Mouse (Mus musculus): Measurements from ENCODE around the gene Trank1. TPM values are rescaled to one million over a fixed set of nuclear protein-coding genes. Genes with fewer than 3 reads are reported as not detected.

The Trank1 gene
- polyA plus RNA-seq, 1 experiment from 2014 or later: 0.39 TPM

DNA sequence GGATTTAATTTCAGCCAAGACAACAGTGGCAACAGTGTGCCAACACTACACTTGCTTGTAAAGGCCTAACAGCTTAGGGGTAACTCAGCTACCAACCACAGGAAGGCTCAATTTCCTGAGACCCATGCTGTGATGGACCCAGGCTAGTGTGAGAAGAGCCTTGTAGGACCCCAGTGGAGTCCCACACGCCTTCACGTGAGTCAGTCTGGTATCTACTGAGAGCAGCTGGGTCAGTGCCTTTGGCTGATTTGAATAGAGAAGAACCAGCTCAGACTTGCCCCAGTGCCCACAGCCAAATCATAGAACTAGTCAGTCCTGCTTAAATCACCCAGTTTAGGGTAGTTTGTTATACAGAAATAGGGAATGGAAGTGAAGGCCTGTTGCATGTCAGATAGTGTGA is 86.5 kb downstream of the Trank1 start:
- no peak for TF ChIP-seq CTCF (IDR thresholded peaks at IDR 0.05; ENCODE audit: low read depth)

DNA sequence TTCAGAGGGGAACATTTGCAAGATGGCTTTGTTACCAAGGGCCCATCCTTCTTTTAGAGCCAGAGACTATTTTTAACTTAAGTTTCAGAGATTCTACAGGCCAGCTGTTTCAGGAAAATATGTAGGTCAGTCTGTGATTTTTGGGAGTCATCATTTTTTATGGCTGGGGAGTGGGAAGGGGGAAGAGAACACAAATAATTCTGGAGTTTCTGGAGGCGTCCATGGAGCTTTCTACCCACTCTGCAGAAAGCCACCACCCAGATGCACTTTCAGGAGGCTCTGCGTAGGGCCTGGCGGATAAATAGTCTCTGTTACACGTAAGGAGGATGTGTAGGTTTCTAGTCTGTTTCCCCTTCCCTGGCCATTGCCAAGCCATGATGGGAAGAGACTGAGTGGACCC is 88.5 kb downstream of the Trank1 start:
- H3K9ac ChIP-seq (ENCODE audit: low read depth, low read length): no peak overlapping the region
- no peaks in the 10 kb centered on the region for H3K27me3 ChIP-seq (replicated peaks; ENCODE audit: control insufficient read depth, insufficient read depth, low read length)
- no peak overlapping the region for H3K4me2 ChIP-seq (replicated peaks; ENCODE audit: low read depth)
- H3K27ac ChIP-seq (ENCODE audit: low read depth, low read length): no peak overlapping the region
- no peak for TF ChIP-seq CTCF (IDR thresholded peaks at IDR 0.05; ENCODE audit: low read depth)
- no peaks in the 10 kb centered on the region; the same call in 1 of the 2 replicates for H3K4me1 ChIP-seq (replicated peaks; ENCODE audit: control insufficient read depth, insufficient read depth, low read length)
- no peaks in the 10 kb centered on the region for H3K9me3 ChIP-seq (ENCODE audit: control insufficient read depth)
- 83% methylated on average over 4 of the region's 4 CpGs for WGBS
- H3K36me3 ChIP-seq (ENCODE audit: control insufficient read depth, insufficient read depth): no peaks in the 10 kb centered on the region
- no peak overlapping the region for H3K4me3 ChIP-seq (ENCODE audit: low read depth, low read length)
- ATAC-seq: no peak

More for the DNA sequence above, 86.5 kb downstream of the Trank1 start:
- Histone ChIP-seq H3K36me3 (ENCODE audit: control insufficient read depth, insufficient read depth) (no peaks in the 10 kb centered on the region), H3K4me1 (replicated peaks; ENCODE audit: control insufficient read depth, insufficient read depth, low read length) (no peaks in the 10 kb centered on the region), H3K27ac (ENCODE audit: low read depth, low read length) (no peak overlapping the region), H3K27me3 (replicated peaks; ENCODE audit: control insufficient read depth, insufficient read depth, low read length) (no peaks in the 10 kb centered on the region), H3K9me3 (ENCODE audit: control insufficient read depth) (no peaks in the 10 kb centered on the region), H3K9ac (ENCODE audit: low read depth, low read length) (no peak overlapping the region), H3K4me2 (replicated peaks; ENCODE audit: low read depth) (no peak overlapping the region), H3K4me3 (ENCODE audit: low read depth, low read length) (no peak overlapping the region)
- ATAC-seq: no peak
- 77% methylated on average over 2 of the region's 2 CpGs for WGBS

DNA sequence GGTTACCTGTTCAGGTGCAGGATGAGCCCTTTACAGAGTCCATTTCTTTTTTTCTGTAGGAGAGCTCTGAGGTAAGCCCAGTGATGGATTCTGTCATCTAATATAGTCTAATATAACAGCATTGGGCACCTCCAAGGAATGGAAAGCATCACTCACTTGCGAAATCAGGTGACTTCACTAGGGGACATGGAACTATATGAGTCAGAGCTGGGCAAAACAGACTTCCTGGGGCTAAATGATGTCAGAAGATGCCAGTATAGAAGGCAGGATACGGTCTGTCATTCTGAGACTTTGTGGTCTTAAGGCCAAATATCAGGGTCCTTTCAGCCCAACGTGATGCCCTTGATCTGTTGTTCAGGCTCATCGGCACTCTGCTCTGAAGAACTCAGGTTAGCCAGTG is 91.6 kb downstream of the Trank1 start:
- ATAC-seq: no peak
- no peaks in the 10 kb centered on the region; the same call in 1 of the 2 replicates for H3K4me1 ChIP-seq (replicated peaks; ENCODE audit: control insufficient read depth, insufficient read depth, low read length)
- no peaks in the 10 kb centered on the region for H3K27me3 ChIP-seq (replicated peaks; ENCODE audit: control insufficient read depth, insufficient read depth, low read length)
- H3K9me3 ChIP-seq (ENCODE audit: control insufficient read depth): no peaks in the 10 kb centered on the region
- H3K27ac ChIP-seq (ENCODE audit: low read depth, low read length): no peak overlapping the region
- H3K9ac ChIP-seq (ENCODE audit: low read depth, low read length): no peak overlapping the region
- no peaks in the 10 kb centered on the region for H3K36me3 ChIP-seq (ENCODE audit: control insufficient read depth, insufficient read depth)
- WGBS: 94% methylated on average over 4 of the region's 4 CpGs
- H3K4me3 ChIP-seq (ENCODE audit: low read depth, low read length): no peak overlapping the region
- H3K4me2 ChIP-seq (replicated peaks; ENCODE audit: low read depth): no peak overlapping the region
- TF ChIP-seq CTCF (IDR thresholded peaks at IDR 0.05; ENCODE audit: low read depth): no peak

DNA sequence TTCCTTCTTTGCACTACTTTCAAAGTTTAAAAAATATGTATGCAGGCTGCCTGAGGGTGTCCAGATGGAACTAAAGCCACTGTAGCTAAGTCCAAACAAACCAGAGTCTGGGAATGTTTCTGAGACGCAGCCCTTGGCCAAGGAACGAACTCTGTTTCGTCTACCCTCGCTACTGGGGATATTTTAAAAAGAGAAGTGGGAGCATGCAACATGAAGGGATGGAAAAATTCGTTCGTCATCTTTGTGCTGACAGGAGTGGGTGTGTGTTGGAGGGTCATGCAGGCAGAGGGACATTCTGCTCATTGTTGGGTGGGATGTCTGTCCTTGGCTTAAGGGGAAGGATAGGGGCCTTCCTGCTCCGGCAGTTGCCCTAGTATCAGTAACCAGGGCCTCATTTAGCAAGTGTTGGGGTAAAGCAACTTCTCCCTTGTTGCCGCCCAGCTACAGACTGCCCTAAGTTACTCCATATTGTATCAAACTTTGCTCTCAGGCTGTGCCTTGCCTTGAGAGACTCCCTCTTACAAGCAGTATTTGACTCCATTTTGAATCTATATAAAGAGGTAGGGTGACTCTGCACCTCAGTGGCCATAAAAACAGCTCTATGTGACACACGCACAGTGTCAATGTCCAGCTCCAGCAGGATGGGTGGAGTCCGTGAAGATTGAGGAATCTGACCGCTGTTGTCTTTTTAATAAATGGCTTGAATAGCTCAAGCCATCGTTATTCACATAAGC is 93.0 kb downstream of the Trank1 start:
- ATAC-seq: peak; percentile 88
- no peaks in the 10 kb centered on the region for H3K9me3 ChIP-seq (ENCODE audit: control insufficient read depth)
- H3K27me3 ChIP-seq (replicated peaks; ENCODE audit: control insufficient read depth, insufficient read depth, low read length): no peaks in the 10 kb centered on the region
- H3K36me3 ChIP-seq (ENCODE audit: control insufficient read depth, insufficient read depth): no peaks in the 10 kb centered on the region
- no peak overlapping the region for H3K4me3 ChIP-seq (ENCODE audit: low read depth, low read length)
- no peak overlapping the region for H3K4me2 ChIP-seq (replicated peaks; ENCODE audit: low read depth)
- no peaks in the 10 kb centered on the region; the same call in 1 of the 2 replicates for H3K4me1 ChIP-seq (replicated peaks; ENCODE audit: control insufficient read depth, insufficient read depth, low read length)
- no peak overlapping the region for H3K27ac ChIP-seq (ENCODE audit: low read depth, low read length)
- H3K9ac ChIP-seq (ENCODE audit: low read depth, low read length): no peak overlapping the region
- TF ChIP-seq CTCF (IDR thresholded peaks at IDR 0.05; ENCODE audit: low read depth): no peak
- 70% methylated on average over 12 of the region's 12 CpGs for WGBS

DNA sequence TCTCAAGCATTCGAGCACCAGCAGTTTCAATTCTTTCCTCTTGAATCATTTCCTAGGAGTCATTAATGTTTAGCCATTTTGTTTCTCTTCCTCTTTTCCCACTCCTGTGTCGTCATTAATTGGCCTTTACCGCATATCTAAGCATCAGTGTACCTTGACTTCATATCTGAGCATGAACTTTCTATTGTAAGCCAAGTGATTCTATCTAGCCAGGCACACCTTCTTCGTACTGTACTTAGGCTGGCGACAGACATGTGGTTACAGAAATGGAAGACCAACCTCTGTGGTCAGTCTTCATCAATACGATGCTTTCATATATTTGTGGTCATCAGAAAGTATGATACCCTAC is 93.5 kb downstream of the Trank1 start:
- Histone ChIP-seq H3K9ac (ENCODE audit: low read depth, low read length) (no peak overlapping the region), H3K4me2 (replicated peaks; ENCODE audit: low read depth) (no peak overlapping the region), H3K9me3 (ENCODE audit: control insufficient read depth) (no peaks in the 10 kb centered on the region), H3K36me3 (ENCODE audit: control insufficient read depth, insufficient read depth) (no peaks in the 10 kb centered on the region), H3K4me3 (ENCODE audit: low read depth, low read length) (no peak overlapping the region), H3K4me1 (replicated peaks; ENCODE audit: control insufficient read depth, insufficient read depth, low read length) (no peaks in the 10 kb centered on the region; the same call in 1 of the 2 replicates), H3K27ac (ENCODE audit: low read depth, low read length) (no peak overlapping the region), H3K27me3 (replicated peaks; ENCODE audit: control insufficient read depth, insufficient read depth, low read length) (no peaks in the 10 kb centered on the region)
- peak; percentile 88 for ATAC-seq
- 53% methylated on average over 6 of the region's 6 CpGs for WGBS
- TF ChIP-seq CTCF (IDR thresholded peaks at IDR 0.05; ENCODE audit: low read depth): no peak

DNA sequence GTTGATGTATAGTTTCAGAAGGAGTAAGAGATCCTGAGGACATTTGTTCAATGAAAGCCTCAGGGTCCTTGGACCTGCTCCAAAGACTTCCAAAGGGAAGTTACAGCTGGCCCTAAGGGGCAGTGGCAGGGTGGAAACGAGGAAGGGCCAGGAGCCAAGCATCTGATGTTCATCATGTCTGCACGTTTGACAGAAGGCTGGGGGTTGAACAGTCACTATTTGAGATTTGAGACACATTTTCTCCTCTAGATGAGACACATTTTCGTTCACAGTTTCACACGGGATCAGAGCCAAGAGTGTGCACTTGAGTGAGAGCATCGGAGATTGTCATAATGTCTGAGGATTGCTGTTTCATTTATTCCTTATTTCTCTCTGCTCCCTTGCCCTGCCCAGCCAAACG is 96.5 kb downstream of the Trank1 start:
- no peak overlapping the region for H3K4me2 ChIP-seq (replicated peaks; ENCODE audit: low read depth)
- H3K4me1 ChIP-seq (replicated peaks; ENCODE audit: control insufficient read depth, insufficient read depth, low read length): no peaks in the 10 kb centered on the region; the same call in 1 of the 2 replicates
- TF ChIP-seq CTCF (IDR thresholded peaks at IDR 0.05; ENCODE audit: low read depth): no peak
- no peak overlapping the region for H3K27ac ChIP-seq (ENCODE audit: low read depth, low read length)
- no peak overlapping the region for H3K4me3 ChIP-seq (ENCODE audit: low read depth, low read length)
- H3K9ac ChIP-seq (ENCODE audit: low read depth, low read length): no peak overlapping the region
- ATAC-seq: no peak
- no peaks in the 10 kb centered on the region for H3K27me3 ChIP-seq (replicated peaks; ENCODE audit: control insufficient read depth, insufficient read depth, low read length)
- WGBS: 69% methylated on average over 6 of the region's 6 CpGs
- no peaks in the 10 kb centered on the region for H3K36me3 ChIP-seq (ENCODE audit: control insufficient read depth, insufficient read depth)
- H3K9me3 ChIP-seq (ENCODE audit: control insufficient read depth): no peaks in the 10 kb centered on the region
